In the genomic region with DNA sequence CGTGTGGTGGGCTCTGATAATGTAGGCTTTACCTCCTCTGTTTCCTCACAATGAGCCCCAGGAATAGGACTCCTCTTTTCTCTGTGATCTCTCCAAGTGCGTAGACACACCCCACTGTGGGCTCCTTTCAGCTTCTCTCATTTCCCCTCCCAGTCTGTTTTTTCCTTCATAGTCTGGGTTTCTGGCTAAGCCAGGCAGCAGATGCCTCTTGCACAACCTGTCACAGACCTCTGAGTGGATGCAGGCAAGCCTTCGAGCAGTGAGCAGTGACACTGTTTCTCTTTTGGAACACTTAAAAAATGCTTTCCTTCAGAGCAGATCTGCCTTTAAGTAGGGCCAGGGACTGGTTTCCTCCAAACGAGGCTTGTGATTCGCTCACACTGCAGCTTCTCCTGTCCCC, we compare ENCODE assay signal across 18 mouse cellular contexts. TPM values are rescaled to one million over a fixed set of nuclear protein-coding genes. Genes with fewer than 3 reads are reported as not detected.
A peak's percentile ranks its signal among the peaks of the same experiment; 100 is the strongest.
DNase-seq lines count a peak whose midpoint lies in the region; TF ChIP-seq lines count a peak whose summit lies in the region.
"Had no signal": no experiment of that assay in that cellular context is flagged by ENCODE, and none has a peak within 500 bp of the region (broad histone marks: within the 10 kb centered on the region; RNA-seq: fewer than 3 reads in every experiment).

No protein-coding gene starts in this region.

- H3K27me3 ChIP-seq in myocyte (ENCODE audit: control insufficient read depth, insufficient read depth, insufficient read length), result no peaks in the 10 kb centered on the region
- H3K27me3 ChIP-seq: embryonic facial prominence, embryonic 15.5 days; forebrain, embryonic 13.5 days; hindbrain, embryonic 15.5 days; stomach, embryonic 15.5 days had no signal

- no peaks in the 10 kb centered on the region for H3K36me3 ChIP-seq in myocyte (ENCODE audit: control insufficient read depth, insufficient read depth)
- H3K36me3 ChIP-seq: embryonic facial prominence, embryonic 15.5 days; hindbrain, embryonic 15.5 days; midbrain, embryonic 10.5 days; stomach, embryonic 15.5 days had no signal

- peaks cover 13% of the 10 kb centered on the region; the same call in 1 of the 2 replicates for H3K4me1 ChIP-seq in embryonic fibroblast, embryonic 13.5 days (ENCODE audit: control insufficient read depth, insufficient read depth, low read length)
- H3K4me1 ChIP-seq: hindbrain, embryonic 15.5 days; midbrain, embryonic 10.5 days had no signal

- no peak for TF ChIP-seq POLR2A in embryonic fibroblast, embryonic 13.5 days (IDR thresholded peaks at IDR 0.05; ENCODE audit: low read depth, low read length)
- no peak for TF ChIP-seq POLR2A in myocyte (IDR thresholded peaks at IDR 0.05; ENCODE audit: insufficient read length, low read depth)

- no peak overlapping the region for H3ac ChIP-seq in myocyte (ENCODE audit: control insufficient read depth, insufficient read length)

- TF ChIP-seq CTCF in embryonic fibroblast, embryonic 13.5 days (IDR thresholded peaks at IDR 0.05; ENCODE audit: borderline replicate concordance, insufficient read depth, low read length), result no peak

- DNase-seq in heart, adult 8-10 months (ENCODE audit: low spot score), result peak; percentile 40
- DNase-seq in heart, postnatal 4 days, result no peak
- DNase-seq in NIH3T3 (ENCODE audit: low read depth), result peak; percentile 54
- no peak for DNase-seq in adrenal gland, adult (ENCODE audit: inconsistent age in 2 of 2, low spot score in 1 of 2)
- no peak for DNase-seq in liver
- DNase-seq: cerebellum, adult 11 months; cerebellum, postnatal 36 days; kidney, adult 8-10 months; kidney, postnatal 36 days; lung, postnatal 14 days had no signal

- no peak overlapping the region for H3K4me3 ChIP-seq in embryonic fibroblast, embryonic 13.5 days (ENCODE audit: insufficient read depth, low read length)
- H3K4me3 ChIP-seq in myocyte, result no peak overlapping the region
- H3K4me3 ChIP-seq: embryonic facial prominence, embryonic 15.5 days; forebrain, embryonic 13.5 days; hindbrain, embryonic 15.5 days; midbrain, embryonic 10.5 days; stomach, embryonic 15.5 days had no signal

- H3K79me2 ChIP-seq in myocyte (ENCODE audit: control insufficient read depth, insufficient read depth), result no peaks in the 10 kb centered on the region

- peak overlapping the region; percentile 28 for H3K27ac ChIP-seq in embryonic fibroblast, embryonic 13.5 days (ENCODE audit: insufficient read depth, low read length)
- H3K27ac ChIP-seq: embryonic facial prominence, embryonic 15.5 days; forebrain, embryonic 13.5 days; hindbrain, embryonic 15.5 days; midbrain, embryonic 10.5 days; stomach, embryonic 15.5 days had no signal

- H3K4me2 ChIP-seq in myocyte (ENCODE audit: low read depth), result peak overlapping the region; percentile 96
- H3K4me2 ChIP-seq: embryonic facial prominence, embryonic 15.5 days; forebrain, embryonic 13.5 days; hindbrain, embryonic 15.5 days; stomach, embryonic 15.5 days had no signal

TF ChIP-seq in myocyte, 11 proteins besides CTCF, POLR2A, EP300 and RAD21:
- TF ChIP-seq CEBPB (IDR thresholded peaks at IDR 0.05; ENCODE audit: insufficient read depth, poor library complexity, severe bottlenecking) (peak; percentile 83), USF1 (IDR thresholded peaks at IDR 0.05; ENCODE audit: low read depth) (no peak)

RNA-seq across cellular contexts. Expression of a gene that starts 24.2 kb away (rescaled TPM):
- 10 to 100 TPM in 1 of 4 experiments, 1 to 10 TPM in 3; 4.4 to 11.4 (median 6.6) TPM for total RNA-seq in heart, adult 8-10 months (2022)
- total RNA-seq in heart, postnatal 4 days (2021), result 10 to 100 TPM in 1 of 2 experiments, 1 to 10 TPM in 1; 7.0 to 12.6 TPM
- 16.3 and 33.1 TPM in 2 replicates for polyA plus RNA-seq in embryonic fibroblast, embryonic 13.5 days (2011; ENCODE audit: insufficient read length, low read depth, missing spikeins)
- polyA plus RNA-seq in myocyte (2012; fragmentation: generic; extraction: Trizol), result 4.4 TPM
- total RNA-seq: monocyte, adult 5-6 weeks had no signal
- polyA plus RNA-seq: midbrain, embryonic 10.5 days had no signal

Comparison
In these comparisons a context has a peak if more than half of its experiments do, and no peak if none do; other contexts are left out.
1. DNase-seq: peak in heart, adult 8-10 months (single experiment) and NIH3T3 (single experiment); none in heart, postnatal 4 days (single experiment), adrenal gland, adult (0 of 2) and liver (single experiment).